Mouse (Mus musculus) intestine, embryonic 15.5 days (tissue): Measurements from ENCODE around the gene Trim40. TPM values are rescaled to one million over a fixed set of nuclear protein-coding genes. Genes with fewer than 3 reads are reported as not detected.
"Not testable (repeated sequence)": the region's sequence is repeated elsewhere in the genome, so short reads cannot be mapped to it uniquely, and the experiment has no call there.

ENCODE experiments used
- ATAC-seq: fragments of 200-750 bp; cut with Nextera tagmentation; 2 replicates; pipeline ENCODE4 v1.8.0; 2017; ENCODE audit warnings: moderate TSS enrichment, moderate library complexity
- H3K27ac ChIP-seq: fragments of 300-500 bp; sonication (generic); 2 replicates; pipeline ENCODE4 v1.5.1; 2015; ENCODE audit warnings: mild to moderate bottlenecking, inconsistent platforms
- H3K27me3 ChIP-seq: fragments of 300-500 bp; sonication (generic); replicated peaks from 2 replicates; pipeline ENCODE4 v1.6.1; 2015; ENCODE audit warnings: inconsistent platforms
- H3K36me3 ChIP-seq: fragments of 300-500 bp; sonication (generic); 2 replicates; pipeline ENCODE4 v1.6.1; 2015; ENCODE audit warnings: inconsistent platforms
- H3K4me1 ChIP-seq: fragments of 300-500 bp; sonication (generic); replicated peaks from 2 replicates; pipeline ENCODE4 v1.6.1; 2015; ENCODE audit warnings: inconsistent platforms
- H3K4me2 ChIP-seq: fragments of 300-500 bp; sonication (generic); replicated peaks from 2 replicates; pipeline ENCODE4 v1.6.1; 2015; ENCODE audit warnings: mild to moderate bottlenecking, inconsistent platforms
- H3K4me3 ChIP-seq: fragments of 300-500 bp; sonication (generic); replicated peaks from 2 replicates; pipeline ENCODE4 v1.5.1; 2015; ENCODE audit warnings: inconsistent platforms
- H3K9ac ChIP-seq: fragments of 300-500 bp; sonication (generic); 2 replicates; pipeline ENCODE4 v1.6.1; 2015; ENCODE audit warnings: inconsistent platforms
- H3K9me3 ChIP-seq: fragments of 300-500 bp; sonication (generic); 2 replicates; pipeline ENCODE4 v1.6.1; 2016; ENCODE audit warnings: inconsistent platforms
- WGBS: fragments of 180-500 bp; shearing (Covaris S2); methylation state at CpG from one replicate; pipeline ENCODE4 v1.1.7; 2015; 5-methylcytosine and 5-hydroxymethylcytosine counted together
- polyA plus RNA-seq: library from polyadenylated mRNA; unstranded; fragments of >200 nt; fragmentation: Nextera tagmentation; extraction: Ambion mirVana; gene quantifications from 2 replicates; pipeline ENCODE4 v1.2.1, GENCODE M21; 2015

Gene Trim40
- polyA plus RNA-seq, 1 experiment from 2014 or later, result 1.2 TPM

DNA sequence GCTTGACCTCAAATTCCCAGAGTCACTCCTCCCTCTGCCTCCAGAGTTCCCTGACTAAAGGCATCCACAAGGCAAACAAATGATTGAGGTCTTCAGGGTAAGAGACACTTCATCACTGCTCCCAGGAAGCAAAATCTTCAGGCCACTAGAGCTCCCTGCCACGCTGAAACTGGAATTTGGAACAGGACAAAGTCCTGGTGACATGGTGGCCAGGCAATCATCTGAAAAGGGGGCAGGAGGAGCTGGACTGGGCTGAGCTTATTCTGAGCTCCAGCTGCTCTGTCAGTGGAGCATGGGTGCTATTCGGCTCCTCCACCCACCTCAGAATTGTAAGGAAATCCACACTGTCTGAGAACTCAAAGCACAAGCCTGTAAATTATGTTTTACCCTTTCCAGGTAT lies 22.1 kb upstream of the Trim40 start:
- H3K27me3 ChIP-seq, result no peaks in the 10 kb centered on the region; the same call in 1 of the 2 replicates
- H3K4me1 ChIP-seq, result no peaks in the 10 kb centered on the region
- H3K27ac ChIP-seq, result no peak overlapping the region
- no peaks in the 10 kb centered on the region for H3K9me3 ChIP-seq
- no peak overlapping the region for H3K4me3 ChIP-seq
- ATAC-seq, result no peak
- no peak overlapping the region for H3K9ac ChIP-seq
- no peak overlapping the region for H3K4me2 ChIP-seq
- no peaks in the 10 kb centered on the region for H3K36me3 ChIP-seq
- WGBS, result 66% methylated on average over 2 of the region's 2 CpGs

DNA sequence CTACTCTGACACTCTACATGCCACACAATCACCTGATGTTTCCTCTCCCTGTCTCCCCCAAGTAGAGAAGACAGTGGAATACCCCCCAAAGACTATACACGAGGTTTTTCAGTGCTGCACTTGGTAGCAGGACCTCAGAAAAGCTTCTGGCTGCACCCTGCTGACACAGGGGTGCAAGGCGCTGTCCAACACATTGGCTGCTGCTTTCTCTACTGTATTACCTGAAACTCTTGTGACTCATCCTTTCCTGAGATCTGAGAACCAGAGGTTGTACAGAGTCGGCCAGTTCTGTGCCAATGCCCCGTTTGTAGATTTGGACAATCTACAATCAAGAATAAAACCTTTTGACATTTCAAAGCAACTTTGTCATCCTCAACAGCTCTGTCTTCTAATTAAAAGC lies 19.9 kb upstream of the Trim40 start:
- Histone ChIP-seq H3K27ac (no peak overlapping the region), H3K4me3 (no peak overlapping the region), H3K4me1 (no peaks in the 10 kb centered on the region), H3K9ac (no peak overlapping the region), H3K9me3 (no peaks in the 10 kb centered on the region), H3K4me2 (no peak overlapping the region), H3K36me3 (no peaks in the 10 kb centered on the region), H3K27me3 (no peaks in the 10 kb centered on the region)
- ATAC-seq, result no peak
- 47% methylated on average over 4 of the region's 4 CpGs for WGBS

GRCm38 (mm10) chr17:36908235-36908634 lies 18.3 kb upstream of the Trim40 start:
- 50% methylated on average over 1 of the region's 1 CpGs for WGBS
- Histone ChIP-seq H3K4me1 (no peaks in the 10 kb centered on the region), H3K9ac (no peak overlapping the region), H3K9me3 (no peaks in the 10 kb centered on the region), H3K4me3 (no peak overlapping the region), H3K4me2 (no peak overlapping the region), H3K27me3 (no peaks in the 10 kb centered on the region), H3K27ac (no peak overlapping the region), H3K36me3 (no peaks in the 10 kb centered on the region)
- 0 out of 2 replicates have a peak, but pooled peaks have one; percentile 42 for ATAC-seq

DNA sequence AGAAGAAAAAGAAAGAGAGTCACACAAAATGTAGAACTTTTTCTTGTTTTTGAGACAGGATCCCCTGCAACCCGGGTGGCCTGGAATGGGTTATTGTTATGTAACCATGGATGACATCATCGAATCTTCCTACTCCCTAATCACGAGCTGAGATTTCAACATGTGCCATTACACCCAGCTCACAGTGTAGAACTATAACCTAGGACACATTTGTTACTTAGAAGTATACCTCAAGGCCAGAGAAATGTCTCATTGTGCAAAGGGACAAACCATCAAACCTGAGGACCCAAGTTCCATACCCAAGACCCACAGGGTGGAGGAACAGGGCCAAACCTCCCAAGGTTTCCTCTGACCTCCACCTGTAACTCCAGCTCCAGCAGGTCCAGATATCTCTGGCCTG lies 13.7 kb upstream of the Trim40 start:
- Histone ChIP-seq H3K27me3 (no peaks in the 10 kb centered on the region), H3K9ac (no peak overlapping the region), H3K4me2 (no peak overlapping the region), H3K4me3 (no peak overlapping the region), H3K9me3 (no peaks in the 10 kb centered on the region), H3K36me3 (no peaks in the 10 kb centered on the region), H3K27ac (no peak overlapping the region), H3K4me1 (no peaks in the 10 kb centered on the region)
- ATAC-seq, result no peak
- WGBS, result 73% methylated on average over 3 of the region's 3 CpGs

DNA sequence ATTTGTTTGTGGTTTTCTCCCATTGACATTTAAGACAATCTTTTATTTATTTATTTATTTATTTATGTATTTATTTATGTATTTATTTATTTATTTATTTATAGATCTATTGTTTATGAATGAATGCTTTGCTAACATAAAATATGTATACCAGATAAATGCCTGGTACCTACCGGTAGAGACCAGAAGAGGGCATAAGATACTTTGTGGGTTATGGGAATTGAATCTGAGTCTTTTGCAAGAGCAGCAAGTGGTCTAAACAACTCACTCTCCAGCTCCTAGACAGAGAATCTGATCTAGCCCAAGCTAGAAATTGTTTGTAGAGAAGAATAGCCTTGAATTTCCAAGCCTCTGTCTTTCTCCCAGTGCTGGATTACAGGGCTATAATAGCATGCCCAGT lies 10.8 kb upstream of the Trim40 start:
- H3K9ac ChIP-seq, result no peak overlapping the region
- H3K36me3 ChIP-seq, result no peaks in the 10 kb centered on the region
- no peak overlapping the region for H3K27ac ChIP-seq
- no peaks in the 10 kb centered on the region for H3K4me1 ChIP-seq
- H3K27me3 ChIP-seq, result no peaks in the 10 kb centered on the region
- ATAC-seq, result no peak
- H3K4me3 ChIP-seq, result no peak overlapping the region
- peak overlapping the region; percentile 50 for H3K4me2 ChIP-seq
- WGBS, result 46% methylated on average over 1 of the region's 1 CpGs
- no peaks in the 10 kb centered on the region for H3K9me3 ChIP-seq

DNA sequence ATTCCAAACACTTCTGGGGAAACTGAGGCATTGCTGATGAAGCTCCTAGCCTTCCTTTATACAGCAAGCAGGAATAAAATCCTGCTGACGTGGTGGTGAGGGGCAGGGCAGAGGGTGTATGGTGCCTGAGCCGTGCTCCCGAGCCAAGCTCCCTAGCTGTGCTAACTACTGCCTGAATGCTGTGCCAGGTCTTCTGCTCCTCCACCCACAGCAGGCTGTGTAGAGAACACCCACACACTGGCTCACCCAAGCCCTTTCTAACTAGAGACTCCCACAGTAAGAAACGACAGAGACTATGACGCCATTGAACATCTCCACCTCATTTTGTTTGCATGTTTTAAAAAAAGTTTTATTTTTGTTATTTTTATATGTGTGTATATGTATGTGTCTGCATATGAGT lies 10.1 kb upstream of the Trim40 start:
- H3K9me3 ChIP-seq, result no peaks in the 10 kb centered on the region
- H3K4me3 ChIP-seq, result peak overlapping the region; percentile 22
- H3K27me3 ChIP-seq, result no peaks in the 10 kb centered on the region
- no peaks in the 10 kb centered on the region for H3K36me3 ChIP-seq
- peak overlapping the region; percentile 50 for H3K4me2 ChIP-seq
- no peak for ATAC-seq
- H3K27ac ChIP-seq, result no peak overlapping the region
- 89% methylated on average over 5 of the region's 5 CpGs for WGBS
- no peaks in the 10 kb centered on the region for H3K4me1 ChIP-seq
- no peak overlapping the region for H3K9ac ChIP-seq

GRCm38 (mm10) chr17:36899376-36899775 lies 9.5 kb upstream of the Trim40 start:
- Histone ChIP-seq H3K36me3 (no peaks in the 10 kb centered on the region), H3K27ac (no peak overlapping the region), H3K4me1 (no peaks in the 10 kb centered on the region), H3K4me2 (peak overlapping the region; percentile 50), H3K9ac (no peak overlapping the region), H3K9me3 (no peaks in the 10 kb centered on the region), H3K27me3 (no peaks in the 10 kb centered on the region), H3K4me3 (peak overlapping the region; percentile 22)
- ATAC-seq, result no peak
- 86% methylated on average over 4 of the region's 4 CpGs for whole genome bisulfite sequencing

GRCm38 (mm10) chr17:36897552-36898205 lies 7.8 kb upstream of the Trim40 start, which contains the start of gene Trim31:
Gene Trim31 (plus strand): TSS chr17:36898118.
- H3K9ac ChIP-seq, result 0 out of 2 replicates have a peak within 1 kb of the TSS, but pooled peaks have one; percentile 6
- 48% methylated on average over 6 of the region's 6 CpGs for WGBS
- no peaks in the 10 kb centered on the region for H3K27me3 ChIP-seq
- H3K4me3 ChIP-seq, result peak within 1 kb of the TSS; percentile 24
- H3K4me2 ChIP-seq, result peak within 1 kb of the TSS; percentile 50
- no peaks in the 10 kb centered on the region for H3K4me1 ChIP-seq
- ATAC-seq, result peak; percentile 71
- no peaks in the 10 kb centered on the region for H3K36me3 ChIP-seq
- H3K9me3 ChIP-seq, result no peaks in the 10 kb centered on the region
- H3K27ac ChIP-seq, result peak within 1 kb of the TSS; percentile 89

GRCm38 (mm10) chr17:36897065-36897464 lies 7.1 kb upstream of the Trim40 start:
- no peaks in the 10 kb centered on the region for H3K4me1 ChIP-seq
- no peaks in the 10 kb centered on the region for H3K36me3 ChIP-seq
- peak; percentile 85 for ATAC-seq
- H3K9me3 ChIP-seq, result no peaks in the 10 kb centered on the region
- H3K27ac ChIP-seq, result peak overlapping the region; percentile 89
- no peak overlapping the region for H3K4me3 ChIP-seq
- peak overlapping the region; percentile 38; the same call in 1 of the 2 replicates for H3K4me2 ChIP-seq
- no peak overlapping the region for H3K9ac ChIP-seq
- no peaks in the 10 kb centered on the region for H3K27me3 ChIP-seq

- H3K36me3 ChIP-seq, result no peaks in the 10 kb centered on the region
- H3K27ac ChIP-seq, result no peak overlapping the region
- H3K4me2 ChIP-seq, result no peak overlapping the region
- no peak for ATAC-seq
- no peak overlapping the region for H3K4me3 ChIP-seq
- H3K9ac ChIP-seq, result no peak overlapping the region
- H3K4me1 ChIP-seq, result no peaks in the 10 kb centered on the region
- no peaks in the 10 kb centered on the region for H3K9me3 ChIP-seq
- 84% methylated on average over 1 of the region's 1 CpGs for WGBS
- H3K27me3 ChIP-seq, result no peaks in the 10 kb centered on the region
These were observed 6.7 kb upstream of the Trim40 start for GRCm38 (mm10) chr17:36896583-36896982.

DNA sequence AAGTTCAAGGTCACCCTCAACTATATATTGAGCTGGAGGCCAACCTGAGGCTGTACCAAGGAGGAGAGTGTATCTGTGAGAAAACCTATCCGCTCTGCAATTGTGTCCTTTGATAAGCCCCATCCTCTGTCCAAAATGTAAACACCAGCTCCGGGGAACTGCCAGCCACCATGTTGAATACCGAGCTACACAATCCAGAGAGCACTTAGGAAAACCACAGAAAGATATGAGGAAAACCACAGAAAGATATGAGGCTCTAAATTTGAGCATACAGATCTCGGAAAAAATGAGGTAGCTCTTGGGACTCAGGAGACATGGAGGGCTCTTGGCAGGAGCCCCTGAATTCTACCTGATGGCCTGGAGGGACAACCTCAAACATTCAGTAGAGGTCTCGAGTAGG lies 3.5 kb upstream of the Trim40 start:
- 59% methylated on average over 5 of the region's 5 CpGs for WGBS

DNA sequence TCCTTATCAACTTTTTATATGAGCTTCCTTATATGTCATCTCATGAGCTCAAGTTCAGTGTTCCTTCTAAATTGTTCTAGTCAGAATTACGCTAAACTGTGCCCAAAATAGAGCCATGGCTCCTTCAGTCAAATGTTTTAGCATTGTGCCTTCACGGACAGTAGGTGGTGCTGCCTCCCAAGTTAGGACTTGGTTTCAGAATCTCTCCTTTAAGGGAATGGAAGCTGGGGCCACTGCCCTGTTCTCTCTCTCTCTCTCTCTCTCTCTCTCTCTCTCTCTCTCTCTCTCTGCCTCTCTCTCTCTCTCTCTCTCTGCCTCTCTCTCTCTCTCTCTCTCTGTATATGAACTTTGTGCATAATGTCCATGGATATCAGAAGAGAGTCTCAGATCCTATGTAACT lies 2.4 kb upstream of the Trim40 start:
- no peak for ATAC-seq
- Histone ChIP-seq H3K27ac (no peak overlapping the region), H3K4me3 (no peak overlapping the region), H3K27me3 (no peaks in the 10 kb centered on the region), H3K36me3 (no peaks in the 10 kb centered on the region), H3K4me2 (no peak overlapping the region), H3K9ac (no peak overlapping the region), H3K9me3 (no peaks in the 10 kb centered on the region), H3K4me1 (no peaks in the 10 kb centered on the region)
- WGBS, result 16% methylated on average over 2 of the region's 2 CpGs

More for the DNA sequence above, 3.5 kb upstream of the Trim40 start:
- H3K27me3 ChIP-seq, result no peaks in the 10 kb centered on the region
- no peaks in the 10 kb centered on the region for H3K36me3 ChIP-seq
- no peak for ATAC-seq
- no peaks in the 10 kb centered on the region for H3K9me3 ChIP-seq
- no peak overlapping the region for H3K4me3 ChIP-seq
- no peak overlapping the region for H3K4me2 ChIP-seq
- 0 out of 2 replicates have a peak overlapping the region, but pooled peaks have one; percentile 9 for H3K27ac ChIP-seq
- H3K9ac ChIP-seq, result no peak overlapping the region
- H3K4me1 ChIP-seq, result no peaks in the 10 kb centered on the region

DNA sequence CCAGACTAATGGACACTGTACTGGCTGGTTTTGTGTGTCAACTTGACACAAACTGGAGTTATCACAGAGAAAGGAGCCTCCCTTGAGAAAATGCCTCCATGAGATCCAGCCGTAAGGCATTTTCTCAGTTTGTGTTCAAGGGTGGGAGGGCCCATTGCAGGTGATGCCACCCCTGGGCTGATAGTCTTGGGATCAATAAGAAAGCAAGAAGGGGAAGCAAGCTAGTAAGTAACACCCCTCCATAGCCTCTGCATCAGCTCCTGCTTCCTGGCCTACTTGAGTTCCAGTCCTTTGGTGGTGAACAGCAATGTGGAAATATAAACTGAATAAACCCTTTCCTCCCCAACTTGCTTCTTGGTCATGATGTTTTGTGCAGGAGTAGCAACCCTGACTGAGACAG lies 1.6 kb upstream of the Trim40 start:
- 81% methylated on average over 1 of the region's 1 CpGs for WGBS
- not testable (repeated sequence) for H3K4me3 ChIP-seq, H3K4me1 ChIP-seq, H3K9me3 ChIP-seq, H3K9ac ChIP-seq, H3K4me2 ChIP-seq, H3K36me3 ChIP-seq, H3K27me3 ChIP-seq, ATAC-seq
- H3K27ac ChIP-seq, result 0 out of 2 replicates have a peak overlapping the region, but pooled peaks have one; percentile 3
